Mouse (Mus musculus): ENCODE data around the gene Arl5c.
A peak's percentile ranks its signal among the peaks of the same experiment; 100 is the strongest.

Arl5c gene

GRCm38 (mm10) chr11:97996691-97997090, 710 bp upstream of the Arl5c start:
- DNase-seq (ENCODE audit: low read depth, low spot score), result no peak

- DNase-seq (ENCODE audit: low read depth, low spot score), result peak; percentile 71
These were observed 1.4 kb downstream of the Arl5c start for GRCm38 (mm10) chr11:97994539-97995100.

- peak; percentile 88 for DNase-seq (ENCODE audit: low read depth, low spot score)
These were observed 7.4 kb downstream of the Arl5c start for GRCm38 (mm10) chr11:97988530-97989096.

- DNase-seq (ENCODE audit: low read depth, low spot score), result peak; percentile 93
These were observed 8.1 kb downstream of the Arl5c start for GRCm38 (mm10) chr11:97987551-97988526.

- no peak for DNase-seq (ENCODE audit: low read depth, low spot score)
These were observed 9.1 kb downstream of the Arl5c start for GRCm38 (mm10) chr11:97986738-97987465.

- no peak for DNase-seq (ENCODE audit: low read depth, low spot score)
These were observed 10.0 kb downstream of the Arl5c start, which contains the start of gene Plxdc1 for GRCm38 (mm10) chr11:97985727-97986677. Plxdc1 (minus strand) TSS chr11:97986444.

- no peak for DNase-seq (ENCODE audit: low read depth, low spot score)
These were observed 12.0 kb downstream of the Arl5c start for GRCm38 (mm10) chr11:97983983-97984382.

- DNase-seq (ENCODE audit: low read depth, low spot score), result no peak
These were observed 12.5 kb downstream of the Arl5c start for GRCm38 (mm10) chr11:97983506-97983905.

- no peak for DNase-seq (ENCODE audit: low read depth, low spot score)
These were observed 13.3 kb downstream of the Arl5c start for GRCm38 (mm10) chr11:97982721-97983120.

GRCm38 (mm10) chr11:97980531-97980966, 15.4 kb downstream of the Arl5c start:
- peak; percentile 46 for DNase-seq (ENCODE audit: low read depth, low spot score)

- no peak for DNase-seq (ENCODE audit: low read depth, low spot score)
These were observed 16.0 kb downstream of the Arl5c start for GRCm38 (mm10) chr11:97979824-97980495.

- DNase-seq (ENCODE audit: low read depth, low spot score), result no peak
These were observed 17.6 kb downstream of the Arl5c start for GRCm38 (mm10) chr11:97978392-97978791.

GRCm38 (mm10) chr11:97977797-97978196, 18.2 kb downstream of the Arl5c start:
- DNase-seq (ENCODE audit: low read depth, low spot score), result no peak

GRCm38 (mm10) chr11:97974746-97975145, 21.2 kb downstream of the Arl5c start:
- DNase-seq (ENCODE audit: low read depth, low spot score), result no peak

GRCm38 (mm10) chr11:97974141-97974540, 21.8 kb downstream of the Arl5c start:
- DNase-seq (ENCODE audit: low read depth, low spot score), result no peak

- no peak for DNase-seq (ENCODE audit: low read depth, low spot score)
These were observed 23.5 kb downstream of the Arl5c start for GRCm38 (mm10) chr11:97972434-97972833.

- DNase-seq (ENCODE audit: low read depth, low spot score), result no peak
These were observed 24.7 kb downstream of the Arl5c start for GRCm38 (mm10) chr11:97971232-97971631.

GRCm38 (mm10) chr11:97970771-97971170, 25.2 kb downstream of the Arl5c start:
- DNase-seq (ENCODE audit: low read depth, low spot score), result no peak

GRCm38 (mm10) chr11:97968385-97968784, 27.6 kb downstream of the Arl5c start:
- no peak for DNase-seq (ENCODE audit: low read depth, low spot score)

GRCm38 (mm10) chr11:97967114-97967513, 28.9 kb downstream of the Arl5c start:
- no peak for DNase-seq (ENCODE audit: low read depth, low spot score)

Measured in forelimb bud, embryonic 11.5 days (tissue).